Mouse (Mus musculus) forelimb bud, embryonic 11.5 days (tissue): ENCODE data around the gene Rapgef2.

Source experiments
- DNase-seq: peaks from one replicate; pipeline ENCODE4 v3.0.0-alpha.2; 2012; ENCODE audit warnings: low read depth, low spot score

Rapgef2 gene

DNA sequence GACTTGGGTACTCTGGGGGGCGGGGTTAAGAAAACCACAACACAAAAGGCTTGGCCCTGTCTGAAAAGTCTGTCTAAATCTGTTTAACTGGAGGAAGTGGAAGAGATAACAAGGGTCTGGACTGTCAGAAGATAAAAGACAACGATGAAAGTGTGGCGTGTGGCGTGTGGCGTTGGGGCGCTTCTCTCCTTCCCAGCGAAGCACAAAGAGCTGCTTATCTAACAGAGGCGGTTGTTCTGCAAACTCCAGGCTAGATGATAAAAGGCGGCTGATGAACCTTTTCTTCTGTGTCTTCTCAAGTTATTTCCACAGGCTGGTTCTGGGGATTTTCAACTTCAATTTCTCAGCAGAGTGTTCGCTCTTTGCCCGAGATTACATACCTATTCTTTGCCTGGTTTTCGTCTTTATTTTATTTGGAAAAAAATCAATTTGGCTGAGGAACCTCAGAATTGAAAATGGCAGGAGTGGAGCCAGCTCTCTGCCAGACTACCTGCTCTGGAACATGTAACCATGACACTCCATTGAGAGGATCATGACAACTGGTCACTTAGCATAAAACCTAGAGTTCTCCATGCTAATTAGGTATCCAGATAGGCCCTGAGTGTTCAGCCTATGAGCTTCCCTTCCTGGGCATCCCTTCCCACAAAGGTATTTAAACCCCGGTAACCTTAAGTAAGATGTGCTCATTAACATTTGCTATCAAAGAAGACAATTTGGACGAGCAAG lies 258.0 kb downstream of the Rapgef2 start:
- DNase-seq, result no peak

DNA sequence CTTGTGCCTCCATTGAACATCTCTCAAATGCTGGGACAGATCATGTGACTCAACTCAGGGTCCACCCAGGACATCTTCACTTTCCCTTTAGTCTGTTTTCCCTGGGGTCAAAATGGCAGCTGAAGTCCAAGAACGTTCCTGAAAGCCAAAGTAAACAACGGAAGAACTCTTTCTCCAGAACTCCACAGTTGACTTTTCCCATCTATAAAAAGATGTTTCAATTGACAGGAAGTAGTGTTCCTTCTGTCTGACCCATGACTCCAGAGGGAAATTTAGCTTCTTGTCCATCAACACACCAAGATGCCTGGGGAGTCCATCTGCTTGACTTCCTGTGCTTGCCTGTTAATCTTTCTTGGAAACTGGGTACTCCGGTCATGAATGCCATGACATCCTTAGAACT lies 260.3 kb downstream of the Rapgef2 start:
- no peak for DNase-seq

DNA sequence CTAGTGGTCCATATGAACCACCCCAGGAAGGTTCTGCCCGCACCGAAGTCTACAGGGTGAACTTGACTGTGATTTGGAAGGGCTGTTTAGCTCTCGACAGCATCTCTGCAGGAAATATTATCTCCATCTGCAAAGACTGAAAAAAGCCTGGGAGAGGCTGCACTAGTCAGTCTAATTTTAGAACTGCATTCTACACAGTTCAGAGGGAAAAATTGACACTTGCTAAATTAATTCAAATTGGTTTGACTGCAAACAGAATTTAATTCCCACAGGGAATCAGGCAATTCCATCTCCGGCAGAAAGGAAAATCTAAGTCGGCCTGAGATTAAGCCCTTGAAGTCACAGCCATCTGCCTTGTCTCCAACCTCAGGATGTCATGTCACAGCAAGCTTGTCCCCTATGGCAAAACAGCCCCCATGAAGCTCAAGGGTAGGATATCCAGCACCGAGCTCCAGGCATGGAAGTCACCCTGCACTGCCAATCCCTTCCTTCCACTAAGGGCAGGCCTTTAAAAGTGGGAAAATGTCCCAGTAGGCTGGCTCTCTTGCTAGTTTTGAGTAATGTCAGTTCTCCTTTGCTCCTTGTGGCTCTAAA lies 262.5 kb downstream of the Rapgef2 start:
- no peak for DNase-seq

DNA sequence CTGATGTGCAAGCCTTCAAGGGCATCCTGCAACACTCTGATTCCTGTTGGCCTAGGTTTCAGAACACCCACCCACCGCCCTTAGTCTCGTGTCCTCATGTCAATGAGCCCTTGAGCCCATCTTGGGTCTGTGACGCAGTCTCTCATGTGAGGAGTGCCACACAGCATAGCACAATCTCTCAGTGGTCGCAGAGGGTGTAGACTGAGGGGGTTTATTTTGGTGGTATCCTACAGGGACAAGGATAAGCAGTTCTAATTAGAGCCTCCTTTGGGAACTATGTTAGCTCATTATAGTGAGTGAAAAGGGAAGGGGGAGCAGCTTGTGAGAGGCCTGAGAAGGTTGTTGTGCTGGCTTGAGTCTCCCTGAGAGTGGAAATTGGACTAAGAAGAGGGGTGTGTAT lies 263.6 kb downstream of the Rapgef2 start:
- no peak for DNase-seq

DNA sequence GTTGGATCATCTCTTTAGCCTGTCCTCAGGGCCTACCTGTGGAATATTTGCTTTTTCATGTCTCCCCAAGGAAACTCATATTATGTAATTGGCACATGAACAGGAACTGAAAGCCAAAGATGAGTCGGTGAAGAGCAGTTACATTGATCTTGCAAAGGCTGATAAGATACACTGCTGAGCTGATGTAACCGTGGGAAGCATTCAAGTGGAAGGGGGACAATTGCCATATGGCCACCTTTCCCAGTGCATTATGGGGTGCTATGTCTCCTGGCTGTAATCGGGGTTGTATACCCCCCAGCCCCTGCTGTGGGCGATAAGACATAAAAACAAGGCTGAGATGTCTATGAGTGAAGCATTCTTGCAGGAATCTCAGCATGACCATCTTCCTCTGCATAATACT lies 268.9 kb downstream of the Rapgef2 start:
- no peak for DNase-seq

DNA sequence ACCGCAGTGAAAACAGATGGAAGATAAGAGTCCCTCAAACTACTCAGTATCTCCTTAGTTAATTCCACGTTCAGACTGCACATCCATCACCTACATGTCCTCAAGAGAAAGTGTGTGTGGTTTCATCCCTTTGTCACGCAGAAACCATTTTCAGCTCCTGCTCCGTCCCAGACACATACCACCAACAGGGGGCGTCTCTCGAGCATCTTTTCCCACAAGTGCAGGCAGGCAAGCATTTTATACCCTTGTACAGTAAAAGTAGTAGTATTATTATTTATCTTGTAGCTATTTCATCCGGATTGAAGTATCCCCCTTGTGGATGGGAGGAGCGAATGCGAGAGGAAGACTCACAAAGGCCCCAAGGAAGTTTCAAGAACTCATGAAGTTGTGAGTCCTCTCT lies 269.5 kb downstream of the Rapgef2 start:
- no peak for DNase-seq

GRCm38 (mm10) chr3:79015621-79016474 lies 270.5 kb downstream of the Rapgef2 start:
- no peak for DNase-seq
